Mouse (Mus musculus) liver, postnatal 0 days (tissue): ENCODE measurements at regions not wholly inside any gene's neighbourhood (a gene's known extent, or its start where the extent isn't known, plus 50 kb on each side); places are given as distances from the start of the nearest gene placed in this dataset.

Experiments
- ATAC-seq: fragments of 200-750 bp; cut with Nextera tagmentation; 2 replicates; pipeline ENCODE4 v1.8.0; 2017; ENCODE audit warnings: mild to moderate bottlenecking, moderate library complexity
- DNase-seq: peaks from one replicate; pipeline ENCODE4 v3.0.0-alpha.2; 2016
- H3K27ac ChIP-seq: fragments of 300-500 bp; sonication (generic); 2 replicates; pipeline ENCODE4 v1.5.1; 2014; ENCODE audit warnings: antibody characterized with exemption, moderate library complexity, mild to moderate bottlenecking, low read depth
- H3K27me3 ChIP-seq: fragments of 300-500 bp; sonication (generic); 2 replicates; pipeline ENCODE4 v1.6.1; 2014; ENCODE audit warnings: low read length, control low read depth, mixed read lengths; ENCODE audit not compliant: insufficient read depth
- H3K36me3 ChIP-seq: fragments of 300-500 bp; sonication (generic); replicated peaks from 2 replicates; pipeline ENCODE4 v1.6.1; 2014; ENCODE audit warnings: mild to moderate bottlenecking, control low read depth, low read length, moderate library complexity, mixed read lengths; ENCODE audit not compliant: insufficient read depth
- H3K4me1 ChIP-seq: fragments of 300-500 bp; sonication (generic); 2 replicates; pipeline ENCODE4 v1.6.1; 2014; ENCODE audit warnings: antibody characterized with exemption, mild to moderate bottlenecking, control low read depth; ENCODE audit not compliant: insufficient read depth
- H3K4me2 ChIP-seq: fragments of 300-500 bp; sonication (generic); 2 replicates; pipeline ENCODE4 v1.6.1; 2014; ENCODE audit warnings: low read depth, mild to moderate bottlenecking, low read length, moderate library complexity, mixed read lengths
- H3K4me3 ChIP-seq: fragments of 300-500 bp; sonication (generic); 2 replicates; pipeline ENCODE4 v1.5.1; 2014; ENCODE audit warnings: low read depth, low read length
- H3K9ac ChIP-seq: fragments of 300-500 bp; sonication (generic); replicated peaks from 2 replicates; pipeline ENCODE4 v1.6.1; 2014; ENCODE audit warnings: mild to moderate bottlenecking, moderate library complexity
- H3K9me3 ChIP-seq: fragments of 300-500 bp; sonication (generic); 2 replicates; pipeline ENCODE4 v1.6.1; 2016; ENCODE audit warnings: mild to moderate bottlenecking, control low read depth, low read length, mixed read lengths
- CTCF ChIP-seq: sonication (generic); IDR thresholded peaks from 2 replicates; pipeline ENCODE4 v1.5.1; 2016; ENCODE audit warnings: antibody characterized with exemption, low read depth
- EP300 ChIP-seq: IDR thresholded peaks from 2 replicates; pipeline ENCODE4 v1.6.1; 2016; ENCODE audit warnings: antibody characterized with exemption, low read depth, mild to moderate bottlenecking
- WGBS: fragments of 180-500 bp; shearing (Covaris S2); extraction: QIAGEN DNeasy Blood & Tissue Kit; methylation state at CpG from one replicate; pipeline ENCODE4 v1.1.7; 2014; ENCODE audit not compliant: insufficient replicate concordance; 5-methylcytosine and 5-hydroxymethylcytosine counted together

DNA sequence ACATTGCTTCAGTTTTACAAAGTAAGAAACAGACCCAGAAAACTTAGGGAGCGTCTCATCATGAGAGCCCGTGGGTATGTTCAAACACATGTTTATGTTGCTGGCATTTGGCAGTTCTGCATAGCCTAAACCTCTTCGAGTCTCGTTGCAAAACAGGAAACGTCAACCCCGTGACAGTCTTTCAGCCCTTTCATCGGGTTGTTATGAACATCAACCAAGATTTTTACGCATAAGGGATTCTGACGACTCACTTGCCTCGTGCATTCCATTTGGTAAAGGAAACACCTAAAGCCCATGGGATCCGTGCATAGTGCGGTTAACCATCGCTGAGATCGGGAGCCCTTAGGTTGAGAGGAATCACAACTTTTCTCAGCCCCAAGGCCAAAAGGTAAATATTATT is 115.7 kb downstream of the Gpam start:
- H3K4me3 ChIP-seq: no peak overlapping the region
- no peak for TF ChIP-seq EP300
- TF ChIP-seq CTCF: no peak
- H3K4me2 ChIP-seq: no peak overlapping the region
- H3K27me3 ChIP-seq: no peaks in the 10 kb centered on the region
- WGBS: 80% methylated on average over 14 of the region's 14 CpGs
- DNase-seq: no peak
- no peak overlapping the region for H3K9ac ChIP-seq
- ATAC-seq: no peak
- H3K36me3 ChIP-seq: no peaks in the 10 kb centered on the region
- H3K27ac ChIP-seq: no peak overlapping the region
- 0 out of 2 replicates have a peak, but pooled peaks cover 2% of the 10 kb centered on the region for H3K9me3 ChIP-seq
- no peaks in the 10 kb centered on the region for H3K4me1 ChIP-seq

DNA sequence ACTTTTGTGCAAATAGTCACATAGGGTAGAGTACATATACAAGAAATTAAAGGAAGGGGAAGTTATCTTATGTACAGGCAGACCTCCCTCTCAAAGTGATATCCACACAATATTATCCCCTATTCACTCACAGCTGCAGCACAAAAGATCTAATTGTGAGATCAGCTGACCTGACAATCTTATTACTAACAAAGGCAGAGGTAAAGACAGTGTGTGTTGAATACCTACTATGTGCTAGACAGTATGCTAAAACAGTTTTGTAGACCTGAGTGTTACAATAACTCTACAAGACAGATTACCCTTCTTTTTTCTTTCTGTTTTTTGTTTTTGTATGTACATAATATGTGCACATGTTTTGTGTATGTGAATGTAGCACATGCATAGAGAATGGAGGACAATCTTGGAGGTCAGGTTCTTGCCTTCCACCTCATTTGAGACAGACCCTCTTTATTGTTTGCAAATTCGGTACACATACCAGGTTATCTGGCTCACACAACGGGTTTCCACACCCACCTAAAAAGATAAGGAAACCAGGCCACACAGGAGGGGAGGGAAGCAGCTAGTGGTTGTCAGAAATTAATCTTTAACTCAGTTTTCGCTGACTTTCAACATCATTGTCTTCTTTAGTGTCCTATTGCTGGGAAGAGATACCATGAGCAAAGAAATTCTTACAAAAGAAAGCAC is 118.4 kb downstream of the Gpam start:
- Histone ChIP-seq H3K9me3 (0 out of 2 replicates have a peak, but pooled peaks cover 2% of the 10 kb centered on the region), H3K4me1 (no peaks in the 10 kb centered on the region), H3K9ac (no peak overlapping the region), H3K4me2 (no peak overlapping the region), H3K4me3 (no peak overlapping the region), H3K27ac (no peak overlapping the region), H3K27me3 (no peaks in the 10 kb centered on the region), H3K36me3 (no peaks in the 10 kb centered on the region)
- WGBS: 34% methylated on average over 3 of the region's 3 CpGs
- ATAC-seq (no peak), DNase-seq (no peak)
- TF ChIP-seq EP300 (no peak), CTCF (no peak)

DNA sequence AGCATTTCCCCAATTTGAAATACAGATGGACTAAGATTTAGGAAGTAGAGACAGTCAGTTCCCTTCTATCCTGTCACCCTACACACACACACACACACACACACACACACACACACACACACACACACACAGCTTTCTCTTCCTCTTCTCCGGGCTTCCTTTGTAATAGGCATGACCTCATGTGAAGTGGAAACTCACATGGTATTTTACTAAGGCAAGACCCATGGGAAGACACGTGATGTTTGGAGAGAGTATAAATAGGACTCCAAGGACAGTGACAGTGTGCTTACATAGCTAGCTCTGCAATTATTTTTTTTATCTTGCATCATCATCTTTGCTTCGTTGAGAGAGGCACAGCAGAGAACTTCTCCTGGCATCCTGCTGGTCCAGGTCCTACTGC is 137.1 kb downstream of the Gpam start:
- DNase-seq (no peak), ATAC-seq (no peak)
- Histone ChIP-seq H3K9me3 (no peaks in the 10 kb centered on the region), H3K4me3 (no peak overlapping the region), H3K36me3 (no peaks in the 10 kb centered on the region), H3K27me3 (no peaks in the 10 kb centered on the region), H3K4me2 (no peak overlapping the region), H3K9ac (no peak overlapping the region), H3K27ac (no peak overlapping the region), H3K4me1 (no peaks in the 10 kb centered on the region)
- 58% methylated on average over 3 of the region's 3 CpGs for WGBS
- TF ChIP-seq EP300: no peak
- no peak for TF ChIP-seq CTCF

DNA sequence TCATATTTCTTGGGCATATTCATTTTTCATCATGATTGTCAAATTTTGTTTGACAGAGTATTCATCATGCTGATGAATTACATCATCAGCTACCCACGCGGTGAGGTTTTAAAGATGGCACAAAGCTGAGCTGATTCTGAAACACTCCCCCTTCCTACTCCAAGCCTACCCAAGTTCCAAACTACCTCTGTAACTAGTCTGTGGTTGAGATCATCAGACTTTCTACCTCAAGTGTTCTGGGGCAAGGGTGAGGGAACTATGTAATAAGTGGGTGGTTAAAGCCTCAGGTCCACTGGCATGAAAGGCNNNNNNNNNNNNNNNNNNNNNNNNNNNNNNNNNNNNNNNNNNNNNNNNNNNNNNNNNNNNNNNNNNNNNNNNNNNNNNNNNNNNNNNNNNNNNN is 142.5 kb downstream of the Gpam start:
- Histone ChIP-seq H3K9ac (no peak overlapping the region), H3K27me3 (no peaks in the 10 kb centered on the region), H3K4me2 (no peak overlapping the region), H3K4me3 (no peak overlapping the region), H3K9me3 (no peaks in the 10 kb centered on the region), H3K36me3 (no peaks in the 10 kb centered on the region), H3K27ac (no peak overlapping the region), H3K4me1 (no peaks in the 10 kb centered on the region)
- ATAC-seq (no peak), DNase-seq (no peak)
- 69% methylated on average over 2 of the region's 2 CpGs for WGBS
- TF ChIP-seq CTCF (no peak), EP300 (no peak)

DNA sequence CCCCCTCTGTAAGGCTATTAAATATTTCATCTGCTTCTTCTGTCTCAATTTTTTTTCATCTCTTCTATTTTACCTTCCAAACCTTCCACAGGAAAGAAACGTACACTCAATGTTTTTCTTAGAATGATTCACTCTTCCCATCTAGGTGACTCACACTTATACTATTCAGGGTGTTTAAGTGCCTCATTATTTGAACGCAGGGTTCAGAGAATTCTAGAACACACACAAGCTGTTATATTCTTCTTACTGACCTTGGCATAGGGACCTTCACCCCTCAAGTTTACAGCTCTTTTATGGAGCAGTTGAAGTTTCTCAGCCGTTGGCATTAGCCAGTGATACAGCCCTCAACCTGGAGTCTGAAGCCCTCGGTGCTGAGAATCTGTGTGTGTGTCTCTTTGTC is 144.2 kb downstream of the Gpam start:
- no peak overlapping the region for H3K9ac ChIP-seq
- WGBS: 32% methylated on average over 4 of the region's 4 CpGs
- TF ChIP-seq EP300 (no peak), CTCF (no peak)
- ATAC-seq (no peak), DNase-seq (no peak)
- no peak overlapping the region for H3K27ac ChIP-seq
- no peak overlapping the region for H3K4me3 ChIP-seq
- no peaks in the 10 kb centered on the region for H3K9me3 ChIP-seq
- H3K4me2 ChIP-seq: no peak overlapping the region
- no peaks in the 10 kb centered on the region for H3K27me3 ChIP-seq
- H3K36me3 ChIP-seq: no peaks in the 10 kb centered on the region
- no peaks in the 10 kb centered on the region for H3K4me1 ChIP-seq

DNA sequence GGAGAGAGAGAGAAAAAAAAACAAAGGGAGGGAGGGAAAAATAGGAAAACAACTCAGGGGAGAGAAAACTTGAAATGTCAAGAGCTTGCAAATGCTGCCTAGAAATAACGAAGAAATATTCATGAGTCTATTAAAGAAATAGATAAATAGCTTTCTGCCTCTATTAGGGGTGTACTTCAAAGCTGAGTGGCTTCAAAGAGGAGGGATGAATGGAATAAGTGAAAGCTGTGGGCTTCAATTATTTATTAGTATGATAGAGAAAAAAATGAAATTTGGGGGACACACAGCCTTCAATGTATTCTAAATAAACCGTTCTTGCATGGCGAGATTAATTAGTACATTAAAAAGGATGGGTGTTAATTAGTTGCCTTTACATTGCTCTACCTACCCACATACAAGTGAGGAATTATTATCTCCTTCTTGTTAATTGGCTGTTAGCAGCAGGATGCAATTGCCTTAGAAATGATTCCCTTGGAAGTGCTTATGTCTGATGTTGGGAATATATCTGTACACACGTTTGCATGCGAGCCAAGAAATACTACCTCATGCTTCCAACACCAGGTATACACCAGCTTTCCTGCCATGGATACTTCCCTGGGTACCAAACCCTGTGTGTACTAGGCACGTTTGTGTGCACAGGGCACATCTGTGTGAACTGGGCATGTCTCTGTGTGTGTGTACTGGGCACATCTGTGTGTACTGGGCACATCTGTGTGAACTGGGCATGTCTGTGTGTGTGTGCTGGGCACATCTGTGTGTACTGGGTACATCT is 155.4 kb downstream of the Gpam start:
- TF ChIP-seq CTCF (no peak), EP300 (no peak)
- no peak overlapping the region for H3K4me3 ChIP-seq
- no peaks in the 10 kb centered on the region for H3K36me3 ChIP-seq
- no peak overlapping the region for H3K4me2 ChIP-seq
- no peaks in the 10 kb centered on the region for H3K27me3 ChIP-seq
- no peaks in the 10 kb centered on the region for H3K4me1 ChIP-seq
- H3K9ac ChIP-seq: no peak overlapping the region
- no peaks in the 10 kb centered on the region for H3K9me3 ChIP-seq
- DNase-seq (no peak), ATAC-seq (no peak)
- 75% methylated on average over 6 of the region's 6 CpGs for WGBS
- no peak overlapping the region for H3K27ac ChIP-seq
